Mouse (Mus musculus) gastrocnemius, adult 2 months (tissue): Measurements from ENCODE around the gene Gm45753. TPM values are rescaled to one million over a fixed set of nuclear protein-coding genes. Genes with fewer than 3 reads are reported as not detected.

Experiments
- DNase-seq: peaks from one replicate; pipeline ENCODE4 v3.0.0; 2022
- H3K27ac ChIP-seq: fragments of 200-600 bp; 2 replicates; pipeline ENCODE4 v1.8.1; 2022; ENCODE audit warnings: mild to moderate bottlenecking
- H3K4me3 ChIP-seq: fragments of 200-600 bp; 2 replicates; pipeline ENCODE4 v1.8.1; 2022; ENCODE audit warnings: mild to moderate bottlenecking, moderate library complexity
- CTCF ChIP-seq: fragments of 200-600 bp; IDR thresholded peaks from 2 replicates; pipeline ENCODE4 v1.8.1; 2022; ENCODE audit warnings: antibody characterized with exemption, mild to moderate bottlenecking, moderate library complexity
- intact Hi-C: fragments of 180-260 bp; cut with DNase I; formaldehyde crosslinking; loops from one replicate; pipeline ENCODE4 v1.15.1; 2025
- total RNA-seq, 2 experiments: library from RNA; stranded (reverse); gene quantifications; 2 replicates each; pipeline ENCODE4 v1.2.3; 2021

The Gm45753 gene
- total RNA-seq, 2 experiments from 2014 or later, result not detected

DNA sequence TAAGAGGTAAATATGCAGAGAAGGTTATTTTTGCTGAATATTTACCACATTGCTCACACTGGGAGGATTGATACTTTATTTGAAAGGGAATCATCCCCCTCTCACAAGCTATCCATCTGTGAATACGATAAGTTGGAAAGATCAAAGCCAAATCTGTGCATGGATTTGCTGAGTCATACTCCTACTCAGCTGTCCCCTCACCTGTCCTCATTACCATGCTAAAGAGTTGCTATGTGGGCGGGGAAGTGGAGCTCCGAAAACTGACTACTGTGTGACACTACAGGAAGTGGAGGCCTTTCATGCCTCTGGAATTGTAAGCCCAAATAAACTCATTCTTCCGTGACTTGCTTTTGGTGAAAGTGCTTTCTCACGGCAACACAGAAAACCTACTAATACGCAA, 73.0 kb downstream of the Gm45753 start:
- intact Hi-C loops, result loop anchor here (5.0 kb wide), 1 partner anchor 183 kb away; no protein-coding TSS in a partner anchor
- H3K27ac ChIP-seq, result no peak overlapping the region
- no peak for DNase-seq
- no peak overlapping the region for H3K4me3 ChIP-seq
- TF ChIP-seq CTCF, result no peak

DNA sequence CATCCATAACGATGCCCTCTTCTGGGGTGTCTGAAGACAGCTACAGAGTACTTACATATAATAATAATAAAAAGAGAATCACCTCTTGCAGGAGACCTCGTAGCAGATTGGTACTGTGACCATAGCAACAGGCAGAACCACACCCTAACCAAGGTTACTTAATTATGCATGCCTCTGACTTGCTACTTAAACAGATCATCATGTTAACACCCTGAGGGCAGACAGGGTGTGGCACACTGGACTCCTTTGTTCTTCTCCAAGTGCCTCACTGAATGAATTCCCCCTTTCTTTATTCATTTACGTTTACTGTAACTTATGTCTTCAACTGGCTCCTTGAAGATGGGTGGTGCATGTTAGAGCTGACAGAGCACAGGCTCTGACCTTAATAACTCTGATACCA, 75.0 kb downstream of the Gm45753 start:
- intact Hi-C loops, result no loop called here
- Histone ChIP-seq H3K4me3 (no peak overlapping the region), H3K27ac (no peak overlapping the region)
- no peak for DNase-seq
- TF ChIP-seq CTCF, result no peak

Other genes starting within 250 kb of the Gm45753 start
- gene Mtnr1a, start 239.3 kb downstream of the Gm45753 start, total RNA-seq, result not detected
- gene F11, start 46.4 kb downstream of the Gm45753 start, total RNA-seq, result not detected
- not detected for gene Klkb1, start 13.6 kb downstream of the Gm45753 start, total RNA-seq
- under 1 TPM; 0.74 to 0.78 TPM for gene Cyp4v3, start 24.8 kb upstream of the Gm45753 start, total RNA-seq
- 1 to 10 TPM; 1.8 to 2.8 TPM for gene Fam149a, start 73.8 kb upstream of the Gm45753 start, total RNA-seq
- gene Tlr3, start 102.6 kb upstream of the Gm45753 start, total RNA-seq, result 1 to 10 TPM in 1 of 2 experiments, under 1 TPM in 1; 0.99 to 1.8 TPM
- gene Sorbs2, start 199.3 kb upstream of the Gm45753 start, total RNA-seq, result 10 to 100 TPM; 32.8 to 80.8 TPM